Mouse (Mus musculus) CD4-positive, CD25-positive, alpha-beta regulatory T cell, adult 4 months (primary cell): Measurements from ENCODE around the gene Dlst. TPM values are rescaled to one million over a fixed set of nuclear protein-coding genes. Genes with fewer than 3 reads are reported as not detected.

Source experiments
- ATAC-seq: one replicate; pipeline ENCODE4 v1.8.0; 2017
- polyA plus RNA-seq, 2 experiments: library from polyadenylated mRNA; unstranded; fragments of 100-300 nt; shearing (Covaris generic); gene quantifications; one replicate each; pipeline ENCODE4 v1.2.1; 2017

Gene Dlst
- polyA plus RNA-seq, 2 experiments from 2014 or later = 57.2 to 73.7 TPM

DNA sequence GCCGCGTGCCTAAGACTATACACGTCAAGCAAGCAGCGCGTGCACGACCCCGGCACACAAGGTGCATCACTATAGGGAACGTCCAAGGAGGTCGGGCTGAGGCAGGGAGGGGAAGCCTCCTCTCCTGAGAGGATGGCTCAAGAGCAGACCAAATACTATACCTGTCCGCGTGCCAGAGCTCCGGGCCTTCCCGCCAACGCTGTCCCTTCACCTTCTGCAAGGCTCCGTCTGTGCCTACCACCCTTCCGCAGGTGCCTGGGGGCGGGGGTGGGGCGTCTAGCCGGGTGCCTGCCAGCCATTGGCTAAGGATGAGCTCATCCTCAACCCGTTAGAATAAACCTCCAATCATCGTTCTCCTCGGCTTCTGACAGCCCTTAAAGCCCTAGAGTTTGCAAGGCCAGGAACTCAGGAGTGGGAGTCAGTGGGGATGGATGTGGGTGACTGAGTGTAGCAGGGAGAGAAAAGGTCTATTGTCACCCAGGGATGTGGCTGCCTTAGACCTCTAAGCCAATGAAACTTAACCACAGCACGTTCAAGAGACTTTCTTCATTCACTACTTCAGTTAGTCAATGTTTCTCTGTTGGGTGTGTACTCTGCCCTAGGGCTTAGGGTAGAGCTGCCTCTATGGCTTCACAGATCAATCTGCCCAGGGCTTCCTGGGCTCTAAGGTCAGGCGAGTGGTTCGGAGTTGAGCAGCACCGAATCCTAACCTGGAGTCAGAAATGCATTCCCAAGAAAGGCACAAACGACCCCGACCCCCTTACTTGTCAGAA is 40.6 kb downstream of the Dlst start, which contains the start of gene Rps6kl1:
TSS of gene Rps6kl1 (minus strand) at position 263 of the 773 bp plus-strand sequence.
- ATAC-seq = peak; percentile 86

DNA sequence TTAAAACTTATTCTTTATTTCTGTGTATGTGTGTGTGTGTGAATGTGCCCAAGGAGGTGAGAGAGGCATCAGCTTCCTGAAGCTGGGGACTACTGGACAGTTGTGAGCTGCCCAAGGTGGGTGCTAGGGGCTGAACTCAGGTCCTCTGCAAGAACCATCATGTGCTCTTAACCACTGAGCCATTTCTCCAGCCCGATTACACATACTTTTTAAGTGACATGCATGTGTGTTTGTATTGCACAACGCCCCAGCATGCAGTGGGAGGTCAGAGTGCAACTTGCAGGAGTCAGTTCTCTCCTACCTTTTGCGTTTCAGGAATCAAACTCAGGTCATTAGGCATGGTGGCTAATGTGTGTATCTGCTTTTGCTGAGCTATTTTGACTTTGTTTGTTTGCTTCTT is 42.4 kb downstream of the Dlst start:
- no peak for ATAC-seq

DNA sequence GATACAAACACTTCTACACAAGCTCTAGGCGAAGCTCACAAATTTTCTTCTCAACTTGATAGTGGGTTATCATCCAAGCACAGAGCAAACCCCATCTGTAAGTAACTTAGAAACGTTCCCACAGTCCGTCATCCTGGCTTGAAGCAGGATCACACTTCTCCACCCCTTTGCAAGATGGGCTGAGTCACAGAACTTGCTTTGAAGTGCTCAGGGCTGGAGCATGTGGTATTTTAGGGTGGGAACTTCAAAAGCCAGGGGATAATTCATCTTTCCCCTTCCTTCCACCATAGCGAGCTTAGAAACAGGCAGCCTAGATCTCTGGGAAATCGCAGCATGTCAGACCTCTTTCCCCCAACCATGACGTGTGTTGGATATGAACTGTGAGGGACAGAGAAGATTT is 45.7 kb downstream of the Dlst start:
- no peak for ATAC-seq

- ATAC-seq = no peak
These were observed 47.3 kb downstream of the Dlst start for GRCm38 (mm10) chr12:85157797-85158460.

- ATAC-seq = no peak
These were observed 48.2 kb downstream of the Dlst start for GRCm38 (mm10) chr12:85158801-85159200.

DNA sequence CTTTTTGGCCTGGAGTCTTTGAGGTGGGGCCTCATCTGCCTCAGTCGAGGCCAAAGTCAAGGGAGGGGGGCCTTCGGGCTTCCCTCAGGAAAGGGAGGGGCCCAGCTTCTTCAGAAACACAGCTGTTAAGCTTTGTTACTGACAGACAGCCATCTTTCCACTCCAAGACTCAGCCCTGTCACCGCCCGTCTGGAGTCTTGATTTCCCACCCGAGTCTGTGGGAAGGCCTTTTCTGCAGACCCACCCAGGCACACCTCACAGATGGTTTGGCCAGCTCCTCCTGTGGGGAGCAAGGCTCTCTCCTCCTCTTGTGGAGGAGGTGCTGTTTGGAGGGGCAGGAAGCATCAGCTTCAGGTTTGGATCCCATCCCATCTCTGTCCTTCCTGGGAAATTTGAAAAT is 49.0 kb downstream of the Dlst start:
- no peak for ATAC-seq

GRCm38 (mm10) chr12:85164996-85165395 is 54.4 kb downstream of the Dlst start:
- ATAC-seq = no peak

DNA sequence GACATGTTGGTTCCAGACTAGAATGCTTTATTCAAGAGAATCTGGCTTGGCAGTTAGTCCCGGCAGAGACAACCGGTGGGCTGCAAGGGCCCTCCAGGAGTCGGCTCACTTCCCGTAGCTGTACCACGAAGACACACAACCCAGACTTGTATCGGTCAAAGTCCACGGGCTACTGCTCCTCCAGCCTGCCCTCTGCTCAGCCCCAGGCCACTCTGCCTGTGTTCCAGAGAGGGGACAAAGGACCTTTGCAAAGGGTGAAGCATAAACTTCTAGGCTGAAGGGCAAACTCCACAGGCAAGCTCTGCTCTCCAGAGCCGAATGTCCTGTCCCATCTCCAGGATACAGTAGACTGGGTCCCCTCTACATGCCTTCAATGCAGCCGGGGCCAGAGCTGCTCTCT is 56.0 kb downstream of the Dlst start:
- ATAC-seq = no peak

DNA sequence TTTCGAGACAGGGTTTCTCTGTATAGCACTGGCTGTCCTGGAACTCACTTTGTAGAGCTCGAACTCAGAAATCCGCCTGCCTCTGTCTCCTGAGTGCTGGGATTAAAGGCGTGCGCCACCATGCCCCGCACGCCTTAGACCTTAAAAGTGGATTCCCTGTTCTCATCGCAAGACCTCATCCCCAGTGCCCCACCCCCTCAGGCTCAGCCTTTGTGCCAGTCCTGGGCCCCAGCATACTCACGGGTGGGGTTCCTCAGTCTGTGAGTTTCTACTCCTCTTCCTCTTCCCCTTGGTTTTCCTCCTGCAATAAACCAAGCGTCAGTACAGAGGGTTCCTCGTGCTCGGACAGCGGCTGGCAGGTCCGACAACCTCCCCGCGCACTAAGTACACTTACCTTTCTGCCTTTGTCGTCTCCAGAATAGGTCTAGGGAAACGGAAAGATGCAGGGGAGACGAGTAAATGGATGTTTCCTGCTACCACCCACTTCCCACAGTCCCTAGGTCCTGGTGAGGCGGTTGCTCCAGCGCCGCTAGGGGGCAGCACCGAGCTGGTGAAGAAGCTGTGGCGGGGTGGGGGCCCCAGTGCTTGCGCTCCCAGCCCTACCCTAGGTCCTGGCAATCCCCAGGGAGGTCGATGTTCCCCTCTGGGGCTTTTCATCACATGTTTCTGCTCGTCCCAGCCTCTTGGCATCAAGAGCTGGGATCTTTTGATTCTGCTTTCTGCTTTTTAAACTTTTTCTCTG is 58.7 kb downstream of the Dlst start:
- ATAC-seq = peak; percentile 79

DNA sequence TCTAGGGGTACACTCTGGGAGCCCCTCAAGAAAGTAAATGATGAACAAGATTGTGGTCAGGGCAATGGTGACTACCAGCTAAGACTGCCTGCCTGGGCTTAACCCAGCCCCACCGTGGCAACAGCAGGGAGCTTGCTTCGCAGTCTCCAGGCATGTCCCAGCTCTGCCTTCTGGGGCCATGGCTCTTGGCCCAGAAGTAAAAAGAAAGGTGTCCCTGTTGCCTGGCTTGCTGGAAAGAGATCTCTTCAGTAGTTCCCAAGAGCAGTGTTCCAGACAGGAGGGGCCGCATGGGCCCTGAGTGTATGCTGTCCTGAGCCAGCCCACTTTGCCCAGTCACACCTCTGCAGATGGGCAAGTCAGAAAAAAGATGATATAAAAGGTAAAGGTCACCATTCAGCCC is 59.2 kb downstream of the Dlst start:
- ATAC-seq = no peak

DNA sequence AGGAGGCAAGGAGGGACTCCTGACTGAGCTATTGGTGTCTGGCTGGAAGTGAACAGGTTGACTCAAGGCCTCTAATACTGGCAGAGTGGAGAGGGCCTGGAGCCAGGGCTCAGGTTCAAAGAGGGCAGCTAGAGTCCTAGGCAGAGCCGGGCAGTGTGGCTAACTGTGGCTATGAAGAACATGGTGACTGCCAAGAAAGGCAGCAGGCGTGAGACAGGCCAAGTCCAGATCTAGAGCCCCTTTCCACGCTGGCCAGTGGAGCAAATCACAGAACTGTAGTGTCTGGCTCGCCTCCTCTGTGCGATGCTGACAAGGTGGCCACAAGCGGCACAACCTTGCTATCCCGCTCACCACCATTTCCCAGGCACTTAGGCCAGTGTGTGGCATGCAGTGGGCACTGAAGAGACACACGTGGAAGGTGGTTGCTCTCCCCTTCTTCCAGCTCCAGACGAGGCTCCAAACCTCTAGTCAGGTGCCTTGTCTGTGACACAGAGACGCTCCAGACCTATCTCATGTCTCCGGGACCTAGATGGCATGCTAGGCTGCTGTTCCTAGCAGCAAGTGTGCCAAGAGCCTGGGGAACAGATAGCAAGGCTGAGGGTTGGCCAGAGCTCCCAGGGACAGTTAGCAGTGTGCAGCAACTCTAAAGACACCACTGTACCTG is 59.8 kb downstream of the Dlst start:
- ATAC-seq = no peak

DNA sequence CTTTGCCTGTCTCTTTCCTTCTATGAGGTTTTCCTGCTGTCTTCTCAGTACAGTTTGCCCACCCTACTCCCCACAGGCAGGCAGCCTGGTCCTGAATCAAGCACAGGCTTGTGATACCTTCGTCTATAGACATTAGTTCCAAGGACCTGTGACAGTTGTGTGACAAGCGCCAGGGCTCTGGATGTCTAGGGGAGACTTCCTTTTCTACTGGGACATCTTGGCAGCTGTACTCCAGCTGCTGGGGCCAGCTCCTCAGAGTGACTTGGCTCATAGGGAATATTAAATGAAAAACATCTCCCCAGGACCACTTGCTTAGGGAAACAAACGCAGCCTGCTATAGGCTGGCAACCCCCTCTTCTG is 60.3 kb downstream of the Dlst start:
- ATAC-seq = no peak

DNA sequence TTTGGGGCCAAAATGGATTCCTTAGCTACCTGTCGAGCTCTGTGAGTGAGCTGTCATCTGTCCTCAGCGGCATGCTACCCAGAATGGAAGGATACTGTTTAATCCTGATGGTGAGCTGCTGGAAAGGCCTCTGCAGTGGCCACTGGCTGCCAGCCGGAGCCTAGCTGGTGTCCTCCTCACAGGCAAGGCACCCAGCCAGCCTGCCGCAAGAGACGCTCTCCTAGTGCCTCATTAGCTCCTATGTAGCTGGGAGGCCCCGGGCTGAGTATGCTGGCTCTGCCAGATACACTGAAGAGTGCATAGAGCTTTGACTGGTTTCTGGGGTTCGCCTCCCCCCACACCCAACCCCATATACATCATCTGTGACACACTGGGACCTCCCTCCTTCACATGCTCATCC is 63.4 kb downstream of the Dlst start:
- no peak for ATAC-seq

GRCm38 (mm10) chr12:85175087-85175675 is 64.5 kb downstream of the Dlst start:
- ATAC-seq = no peak

DNA sequence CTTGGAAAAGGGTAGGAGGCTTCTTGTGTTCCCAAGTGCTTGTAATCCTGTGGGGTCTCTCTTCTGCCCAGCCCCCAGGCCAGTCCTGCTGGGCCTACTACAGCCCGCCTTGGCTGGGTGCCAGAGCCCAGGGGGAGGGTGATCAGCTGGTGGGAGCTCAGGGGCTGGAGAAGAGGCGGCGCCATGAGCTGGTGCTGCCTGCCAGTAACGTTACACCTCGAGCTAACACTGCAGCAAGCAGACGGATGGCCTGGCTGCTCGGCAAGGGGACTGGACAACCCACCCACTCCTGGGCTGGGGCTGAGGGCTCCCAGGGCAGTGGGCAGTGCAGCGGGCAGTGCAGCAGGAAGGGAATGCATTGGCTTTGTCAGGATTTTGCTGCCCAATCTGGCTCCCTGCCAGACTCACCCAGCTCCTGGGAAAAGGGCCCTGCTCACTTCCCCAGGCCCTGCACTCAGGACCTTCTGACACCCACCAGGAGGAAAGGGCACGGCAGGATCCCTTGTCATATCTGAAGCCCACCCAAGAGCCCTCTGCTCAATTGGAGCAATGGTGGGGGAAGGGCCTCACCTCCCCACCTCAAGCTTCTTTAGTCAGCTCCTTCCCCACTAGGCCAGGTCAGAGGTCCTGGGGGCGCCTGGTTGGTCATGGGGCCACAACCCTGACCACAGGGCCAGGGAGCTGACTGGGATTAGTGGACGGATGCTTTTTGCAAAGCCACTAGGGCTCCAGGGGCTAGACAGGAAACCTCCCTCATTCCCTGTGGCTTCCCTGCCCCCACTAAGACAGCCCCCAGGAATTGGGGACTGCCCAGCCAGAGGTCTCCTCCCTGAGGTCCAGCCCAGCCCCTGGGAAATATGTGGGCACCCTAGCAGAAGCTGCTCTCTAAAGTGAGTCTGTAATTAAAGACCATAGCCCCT is 65.6 kb downstream of the Dlst start:
- no peak for ATAC-seq

- peak; percentile 86 for ATAC-seq
These were observed 66.4 kb downstream of the Dlst start for GRCm38 (mm10) chr12:85176846-85177523.

DNA sequence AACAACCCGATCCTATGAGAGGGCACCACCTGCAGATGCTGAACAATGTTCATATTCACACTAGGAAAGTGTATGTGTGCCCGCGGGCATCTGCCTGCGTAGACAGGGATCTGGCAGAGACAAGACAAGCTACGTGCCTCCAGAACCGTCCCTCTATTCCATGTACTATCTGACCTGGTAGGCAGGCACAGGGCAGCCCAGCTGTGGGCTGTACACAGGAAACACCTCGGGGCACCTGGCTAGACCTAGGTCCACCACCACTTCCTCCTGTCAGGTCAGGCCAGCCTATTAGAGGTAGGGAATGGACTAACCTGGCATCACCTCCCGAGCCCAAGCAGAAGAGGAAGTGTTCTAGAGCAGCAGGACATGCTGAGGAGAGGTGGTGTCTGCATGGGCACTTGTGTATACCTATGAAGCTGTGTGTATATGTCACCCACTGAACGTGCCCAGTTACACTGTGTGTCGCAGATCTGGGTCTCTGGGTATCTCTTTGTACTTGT is 67.2 kb downstream of the Dlst start, which contains the start of gene Pgf:
TSS of gene Pgf (minus strand) at position 51 of the 500 bp plus-strand sequence.
- ATAC-seq = no peak

DNA sequence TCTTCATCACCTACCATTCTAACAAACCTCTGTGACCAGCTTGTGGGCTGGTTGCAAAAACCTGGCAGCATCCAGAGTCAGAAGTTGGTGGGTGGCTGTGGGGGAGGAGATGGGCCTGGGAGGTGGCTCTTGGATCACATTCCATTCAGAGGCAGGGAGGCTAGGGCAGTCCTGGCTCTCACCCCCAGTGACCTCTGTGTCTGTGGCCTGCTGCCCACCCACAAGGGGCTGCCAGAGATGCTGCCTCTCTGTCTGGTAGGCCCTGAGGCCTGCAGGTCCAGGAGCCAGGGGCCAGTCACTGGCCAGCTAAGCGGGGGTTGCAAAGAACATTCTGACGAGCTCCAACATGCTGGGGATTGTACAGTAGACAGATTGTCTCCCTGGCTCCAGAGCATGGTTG is 67.7 kb downstream of the Dlst start:
- no peak for ATAC-seq

GRCm38 (mm10) chr12:85181475-85182344 is 71.1 kb downstream of the Dlst start:
- no peak for ATAC-seq

DNA sequence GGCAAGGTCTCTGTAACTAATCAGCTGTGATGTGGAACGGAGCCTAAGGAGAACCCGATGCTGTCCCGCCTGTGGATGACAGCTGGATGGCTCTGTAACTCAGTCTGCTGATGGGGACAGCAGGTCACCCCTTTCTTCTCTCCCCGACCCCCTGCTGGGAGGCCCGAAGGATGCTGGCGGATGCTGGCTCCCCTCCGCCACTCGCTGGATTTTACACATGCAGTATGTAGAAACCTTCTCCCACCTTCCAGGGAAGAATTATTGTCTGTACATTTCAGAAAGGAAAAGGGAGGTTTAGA is 71.7 kb downstream of the Dlst start:
- no peak for ATAC-seq
